Mouse (Mus musculus) spleen, adult 12 weeks (tissue): ENCODE results near the gene Tpk1.

Experiments
- DNase-seq: peaks from one replicate; pipeline ENCODE4 v3.0.0; 2022; ENCODE audit warnings: low spot score

The Tpk1 gene

DNA sequence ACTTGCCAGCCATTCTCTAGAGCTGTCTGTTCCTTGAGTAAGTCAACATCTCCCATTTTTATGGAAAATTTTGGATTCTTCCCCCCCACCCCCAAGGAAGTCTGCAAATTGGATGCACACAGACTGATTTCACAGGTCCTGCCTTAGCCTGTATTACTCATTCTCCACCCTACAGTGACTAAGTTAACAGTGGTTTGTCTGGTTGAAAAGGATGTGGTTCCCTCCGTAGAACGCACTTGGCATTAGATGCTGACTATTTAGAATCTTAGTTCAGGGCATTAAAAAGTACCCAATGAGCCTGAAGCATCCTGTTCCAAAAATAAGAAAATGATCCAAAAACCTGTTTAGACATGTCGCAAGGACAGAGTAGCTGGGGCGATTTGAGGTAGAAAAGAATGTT is 312.6 kb downstream of the Tpk1 start:
- DNase-seq, result no peak

DNA sequence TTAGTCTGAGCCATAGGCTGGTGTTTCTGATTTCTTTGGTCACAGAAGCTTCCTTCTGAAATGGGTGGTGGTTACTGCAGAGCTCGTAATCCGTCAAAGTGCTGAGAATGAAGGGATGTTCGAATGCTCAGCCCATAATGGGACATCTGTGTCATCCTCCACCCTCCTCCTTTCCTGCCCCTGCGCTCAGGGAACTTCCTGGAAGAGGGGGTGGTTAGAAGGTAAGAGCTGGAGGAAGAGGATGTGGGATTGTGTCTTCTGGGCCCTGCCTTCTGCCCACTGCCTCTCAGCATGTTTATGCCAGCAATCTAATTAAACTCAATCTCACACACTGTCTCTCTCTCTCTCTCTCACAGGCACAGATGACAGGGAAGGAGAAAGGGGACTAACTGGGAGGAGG is 317.0 kb downstream of the Tpk1 start:
- DNase-seq, result no peak

DNA sequence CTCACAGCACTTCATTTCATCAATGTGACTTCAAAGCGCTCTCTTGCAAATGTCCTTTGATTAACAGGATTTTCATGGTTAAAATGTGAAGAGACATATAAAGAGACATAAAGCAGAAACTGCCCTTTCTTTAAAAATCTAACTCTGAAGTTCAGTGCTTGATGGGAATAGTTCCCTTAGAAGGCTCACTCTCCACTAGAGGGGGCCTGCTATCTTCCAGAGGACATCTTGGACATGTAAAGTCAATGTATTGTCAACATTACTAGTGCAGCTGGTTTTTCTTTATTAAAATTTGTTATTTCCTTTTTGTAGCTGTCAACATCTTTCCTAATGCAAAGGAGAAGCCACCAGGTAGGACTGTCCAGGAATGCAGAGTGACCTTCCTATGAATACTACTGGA is 318.4 kb downstream of the Tpk1 start:
- no peak for DNase-seq

DNA sequence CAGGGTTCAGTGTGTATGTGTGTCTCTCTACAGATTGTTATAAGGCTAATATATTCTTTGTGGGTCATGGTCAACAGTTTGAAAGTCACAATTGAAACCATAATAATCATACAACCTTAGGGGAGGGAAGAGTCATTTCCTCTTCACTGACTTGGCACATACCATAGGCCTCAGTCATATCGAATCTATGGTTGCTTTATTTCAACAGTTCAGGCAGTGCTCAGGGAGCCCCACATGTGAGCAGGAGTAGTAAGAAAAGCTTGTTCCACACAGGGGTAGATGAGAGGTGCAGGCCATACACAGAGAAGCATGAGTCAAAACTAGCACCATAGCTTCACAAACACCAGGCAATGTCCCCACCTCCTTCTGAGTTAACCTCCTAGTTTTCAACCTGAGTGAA is 323.1 kb downstream of the Tpk1 start:
- no peak for DNase-seq

DNA sequence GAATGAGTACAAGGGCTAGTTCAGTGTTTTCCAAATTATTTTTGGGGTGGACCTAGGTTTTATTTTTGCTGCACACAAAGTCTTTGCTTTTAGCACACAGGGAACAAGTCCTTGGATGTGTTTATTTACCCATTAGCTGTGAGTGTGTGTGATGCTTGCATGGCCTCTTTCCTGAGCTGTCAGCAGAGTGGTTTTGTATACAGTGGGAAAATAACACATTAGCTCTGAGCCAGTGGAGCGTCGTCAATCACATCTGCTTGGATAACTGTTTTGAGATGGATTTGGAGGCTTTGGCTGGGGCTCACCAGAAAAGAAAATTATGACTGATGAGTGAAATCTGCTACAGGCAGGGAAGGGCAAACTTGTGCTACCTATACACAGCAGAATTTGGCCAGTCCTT is 323.7 kb downstream of the Tpk1 start:
- DNase-seq, result no peak

DNA sequence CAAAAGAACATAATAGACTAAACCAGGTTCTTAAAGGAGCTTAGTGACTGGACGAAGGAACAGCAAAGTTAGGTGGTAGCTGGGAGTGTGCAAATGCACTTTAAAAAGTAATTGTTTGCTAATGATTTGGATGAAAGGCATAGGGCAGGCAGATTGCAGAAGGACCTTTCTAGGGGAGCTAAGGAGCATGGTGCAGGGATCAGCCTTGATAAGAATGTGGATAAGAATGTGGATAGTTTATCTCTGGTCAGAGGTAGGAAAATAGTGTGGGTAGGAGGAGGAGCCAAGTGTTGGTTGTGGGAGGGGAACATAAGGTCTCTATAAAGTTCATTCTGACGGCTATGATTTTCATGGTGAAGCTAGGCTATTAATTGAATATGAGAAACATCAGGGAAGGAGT is 327.3 kb downstream of the Tpk1 start:
- DNase-seq, result no peak

DNA sequence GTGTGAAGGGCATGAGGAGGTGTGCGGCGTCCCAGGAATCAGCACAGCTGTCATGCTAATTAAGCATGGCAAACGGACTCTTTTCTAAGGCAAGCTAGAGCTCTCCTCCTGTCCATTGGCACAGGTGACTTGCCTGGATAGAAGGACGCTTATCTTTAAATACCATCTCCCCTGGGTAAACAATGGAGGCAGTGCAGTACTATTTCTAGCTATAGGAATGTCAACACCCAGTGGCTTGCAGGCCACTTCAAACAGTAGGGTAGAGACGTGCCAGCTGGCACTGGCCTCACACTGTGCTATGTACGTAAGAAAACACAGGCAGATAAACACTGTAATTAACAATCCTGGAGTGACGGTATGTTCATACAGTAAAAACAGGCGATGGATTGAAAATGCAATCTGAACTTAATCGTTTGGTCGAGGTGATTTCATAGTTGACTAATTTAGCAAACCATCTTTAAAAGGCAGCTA is 328.6 kb downstream of the Tpk1 start:
- DNase-seq, result no peak

DNA sequence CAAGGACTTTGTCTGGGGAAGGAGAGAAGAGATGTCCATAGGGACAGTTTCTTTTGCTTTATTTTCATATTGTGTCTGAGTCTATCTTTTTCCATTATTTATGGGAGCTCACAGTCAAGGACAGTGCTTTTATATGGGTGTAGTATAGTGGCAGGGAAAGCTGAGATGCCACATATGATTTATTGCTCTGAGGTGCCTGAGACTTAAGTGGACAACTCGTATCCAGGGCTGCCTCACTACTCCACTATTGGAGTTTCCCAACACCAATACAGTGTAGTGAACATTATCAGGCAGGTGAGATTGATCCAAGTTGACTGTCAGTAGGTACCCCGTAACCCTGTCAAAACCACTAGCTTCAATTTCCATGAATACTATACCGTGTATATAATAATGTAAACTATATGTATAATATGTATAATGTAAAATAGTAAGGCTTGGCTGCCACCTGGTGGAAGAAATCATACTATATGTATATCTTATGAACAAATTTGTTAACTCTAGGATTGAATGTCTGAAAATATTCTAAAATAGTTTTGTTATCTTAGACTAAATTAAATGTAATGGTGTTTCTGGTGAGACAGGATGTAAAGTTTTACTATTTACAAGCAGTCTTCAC is 330.4 kb downstream of the Tpk1 start:
- DNase-seq, result no peak

DNA sequence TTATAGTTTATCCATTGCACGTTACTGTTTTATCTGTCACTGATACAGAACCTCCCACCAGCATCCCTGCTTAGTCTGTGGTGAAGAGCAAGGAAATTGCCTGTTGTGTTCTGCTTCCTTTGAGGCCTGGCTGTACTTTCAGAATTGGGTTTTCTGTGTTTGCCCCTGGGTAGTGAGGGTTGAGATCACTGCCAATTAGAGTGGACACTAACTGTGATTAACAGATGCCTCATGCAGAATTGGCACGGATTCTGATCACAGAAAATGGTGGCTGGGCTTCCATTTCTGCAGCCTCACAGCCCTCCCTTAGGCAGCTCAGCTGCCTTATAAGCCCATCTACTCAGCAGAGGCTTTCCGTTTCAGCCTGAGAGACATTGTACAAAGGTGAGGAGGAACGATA is 332.6 kb downstream of the Tpk1 start:
- no peak for DNase-seq

DNA sequence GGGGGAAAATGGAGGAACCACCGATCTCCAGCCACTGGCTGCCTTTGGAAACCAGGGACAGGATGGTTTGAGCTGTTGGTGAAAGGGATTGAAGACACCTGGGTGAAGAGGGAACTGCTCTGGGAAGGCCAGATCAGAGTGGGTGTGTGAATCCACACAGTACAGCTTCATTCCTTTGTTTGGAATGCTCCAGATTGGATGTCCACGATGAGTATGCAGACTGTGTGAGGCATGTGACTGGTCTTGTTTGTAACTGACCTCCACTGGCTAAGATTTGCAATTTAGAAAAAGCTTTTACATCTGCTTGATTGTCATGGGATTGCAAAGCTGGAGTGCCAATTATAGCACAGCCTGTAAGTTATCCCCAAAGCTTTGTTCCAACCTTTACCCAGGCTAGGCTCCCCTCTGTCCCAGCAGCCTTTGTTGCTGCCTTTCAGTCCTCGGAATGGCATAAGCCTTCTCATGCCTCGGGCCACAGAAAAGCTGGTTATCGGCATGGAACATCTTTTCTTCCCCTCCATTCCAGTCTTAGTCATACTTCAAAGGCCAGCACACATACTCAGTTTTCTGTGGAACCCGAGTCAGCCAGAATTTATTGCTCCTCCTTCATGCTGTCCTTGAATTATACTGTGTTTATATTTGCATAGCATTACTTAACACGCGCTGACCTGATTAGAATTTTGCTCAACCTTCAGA is 353.0 kb downstream of the Tpk1 start:
- DNase-seq, result no peak

DNA sequence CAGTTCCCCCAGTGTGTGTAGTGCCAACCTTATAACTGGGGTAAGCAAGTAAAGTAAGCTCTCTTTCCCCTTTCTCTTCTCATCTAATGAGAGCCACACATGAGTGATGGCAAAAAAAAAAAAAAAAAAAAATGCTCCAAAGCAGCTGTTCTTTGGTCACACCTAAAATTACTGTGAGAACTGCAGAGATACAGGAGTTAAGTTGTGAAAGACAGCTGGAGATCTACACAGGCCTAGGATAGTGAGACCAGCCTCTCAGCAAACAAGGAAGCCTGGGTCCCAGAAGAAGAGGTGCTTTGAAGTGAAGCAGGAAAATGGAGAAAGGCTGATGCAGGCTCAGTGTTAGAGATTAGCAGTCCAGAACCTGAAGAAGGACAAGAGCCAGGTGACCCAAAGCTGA is 353.5 kb downstream of the Tpk1 start:
- no peak for DNase-seq

DNA sequence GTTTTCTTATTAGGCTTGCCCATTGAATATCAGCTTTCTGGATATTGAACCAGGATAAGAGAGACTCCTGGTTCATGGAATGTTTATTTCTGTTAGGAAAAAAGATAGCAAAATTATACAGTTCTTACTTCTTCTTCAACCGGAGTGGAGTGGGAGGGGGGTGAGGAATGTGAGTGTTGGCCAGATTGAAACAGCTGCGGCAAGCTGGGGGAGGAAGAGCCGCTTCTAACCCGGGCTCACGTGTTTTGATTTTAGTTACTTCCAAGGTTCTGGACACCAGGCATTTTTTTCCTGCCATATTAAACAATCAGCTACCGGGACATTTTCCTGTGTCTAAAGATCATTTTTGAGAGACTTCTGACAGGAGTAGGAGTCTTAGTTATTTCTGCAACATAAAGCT is 356.0 kb downstream of the Tpk1 start:
- no peak for DNase-seq

DNA sequence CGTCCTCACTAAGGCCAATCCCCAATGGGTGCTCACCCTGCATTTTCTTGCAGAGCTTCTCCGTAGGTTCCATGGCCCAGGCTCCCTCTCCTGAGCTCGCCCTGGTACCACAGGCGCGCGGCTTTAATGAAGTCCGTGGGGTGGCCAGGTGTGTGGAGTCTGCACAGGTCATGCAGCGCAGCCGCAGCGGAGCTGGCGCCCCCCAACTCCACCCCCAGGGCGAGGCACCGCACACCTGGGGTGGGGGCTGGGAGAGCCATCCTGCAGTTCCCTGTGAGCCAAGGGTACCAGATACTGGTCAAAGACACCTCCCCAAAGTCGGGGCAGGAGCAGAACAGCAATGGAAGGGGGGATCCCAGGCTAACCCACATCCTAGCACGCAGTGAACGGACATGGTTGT is 356.6 kb downstream of the Tpk1 start, which contains the start of gene Nobox:
Gene Nobox, minus strand, starts transcription at position 101 of the 400 bp plus-strand sequence.
- DNase-seq, result no peak

DNA sequence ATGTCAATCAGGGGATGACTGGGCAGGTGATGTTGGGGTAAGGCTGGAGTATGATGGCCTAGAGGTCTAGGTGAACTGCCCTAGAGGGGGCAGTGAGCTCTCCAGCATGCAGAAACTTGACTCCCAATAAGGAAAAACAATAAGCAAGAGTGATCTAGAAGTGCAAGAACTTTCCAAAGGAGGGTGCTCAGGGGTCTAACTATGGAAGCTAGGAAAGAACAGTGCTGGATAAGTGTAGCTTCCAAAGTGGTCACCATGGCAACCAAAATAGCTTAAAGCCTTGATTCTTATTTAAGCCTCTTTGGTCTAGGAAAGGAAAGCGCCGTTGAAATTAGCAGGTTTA is 368.6 kb downstream of the Tpk1 start:
- no peak for DNase-seq

DNA sequence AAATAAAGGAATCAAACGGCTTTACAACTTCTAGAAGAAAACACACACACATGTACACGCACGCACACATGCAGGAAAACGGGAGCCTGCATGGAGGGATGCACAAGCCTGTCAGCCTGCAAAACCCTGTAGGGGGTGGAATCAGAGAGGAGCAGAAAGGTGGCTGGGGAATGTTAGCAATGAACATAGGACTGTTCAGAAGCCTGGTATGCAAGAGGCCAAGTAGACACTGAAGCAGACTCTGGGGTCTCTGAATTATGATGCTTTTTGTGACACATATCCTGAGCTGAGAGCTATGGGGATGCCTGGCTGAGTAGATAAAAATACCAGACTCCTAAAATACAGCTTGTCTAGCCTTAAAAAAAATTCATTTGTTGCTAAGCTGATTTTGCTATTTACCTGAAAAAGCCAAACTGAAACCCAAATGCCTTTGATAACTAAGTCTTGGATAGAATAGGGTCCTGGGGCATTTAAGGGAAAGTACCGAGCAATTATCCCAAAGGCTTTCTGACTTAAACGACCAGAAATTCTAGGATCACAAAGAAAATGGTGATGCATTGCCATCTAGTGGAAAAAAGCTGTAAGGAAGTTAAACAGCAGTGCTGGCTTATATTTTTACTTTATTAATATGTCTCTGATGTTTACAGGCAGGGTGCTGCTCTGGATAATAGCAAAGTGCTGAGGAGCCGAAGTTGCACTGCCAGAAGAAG is 369.1 kb downstream of the Tpk1 start:
- no peak for DNase-seq

DNA sequence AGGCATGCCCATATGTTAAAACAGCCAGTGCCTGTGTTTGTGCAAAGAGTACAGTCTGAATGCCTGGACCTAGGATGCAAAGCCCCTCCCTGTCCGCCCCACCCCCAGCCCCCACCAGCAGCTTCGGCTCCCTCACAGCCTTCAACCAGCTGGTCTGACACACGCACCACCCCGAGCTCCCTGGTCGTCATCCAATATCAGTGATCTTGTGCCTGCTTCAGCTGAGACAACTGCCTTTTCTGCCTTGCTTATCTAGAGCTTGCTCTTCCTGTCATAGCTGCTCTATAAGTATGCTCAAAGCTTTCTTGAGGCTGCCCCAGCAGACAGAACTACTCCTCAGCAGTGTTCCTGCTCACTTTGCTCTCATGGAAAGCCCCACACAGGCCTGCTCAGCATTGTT is 370.2 kb downstream of the Tpk1 start:
- DNase-seq, result no peak
